Mouse (Mus musculus) heart, embryonic 16.5 days (tissue): ENCODE data around the gene Commd4. TPM values are rescaled to one million over a fixed set of nuclear protein-coding genes. Genes with fewer than 3 reads are reported as not detected.

ENCODE experiments used
- ATAC-seq: fragments of 200-750 bp; cut with Nextera tagmentation; replicated peaks from 2 replicates; pipeline ENCODE4 v1.8.0; 2017; ENCODE audit warnings: moderate number of reproducible peaks; ENCODE audit not compliant: insufficient read depth, low FRiP score; ENCODE audit errors: extremely low read depth
- H3K27ac ChIP-seq: fragments of 300-500 bp; sonication (generic); 2 replicates; pipeline ENCODE4 v1.5.1; 2014; ENCODE audit warnings: mild to moderate bottlenecking, low read length, control low read depth, moderate library complexity
- H3K27me3 ChIP-seq: fragments of 300-500 bp; sonication (generic); 2 replicates; pipeline ENCODE4 v1.6.1; 2014; ENCODE audit warnings: low read length, mixed read lengths; ENCODE audit not compliant: control insufficient read depth, insufficient read depth
- H3K36me3 ChIP-seq: fragments of 300-500 bp; sonication (generic); 2 replicates; pipeline ENCODE4 v1.6.1; 2014; ENCODE audit not compliant: control insufficient read depth, insufficient read depth
- H3K4me1 ChIP-seq: fragments of 300-500 bp; sonication (generic); 2 replicates; pipeline ENCODE4 v1.6.1; 2014; ENCODE audit warnings: low read length, mixed read lengths; ENCODE audit not compliant: control insufficient read depth, insufficient read depth
- H3K4me2 ChIP-seq: fragments of 300-500 bp; sonication (generic); 2 replicates; pipeline ENCODE4 v1.6.1; 2014; ENCODE audit warnings: low read depth, mild to moderate bottlenecking, control low read depth, low read length
- H3K4me3 ChIP-seq: fragments of 300-500 bp; sonication (generic); 2 replicates; pipeline ENCODE4 v1.5.1; 2014; ENCODE audit warnings: mild to moderate bottlenecking, control low read depth, low read length
- H3K9ac ChIP-seq: fragments of 300-500 bp; sonication (generic); 2 replicates; pipeline ENCODE4 v1.6.1; 2014; ENCODE audit warnings: low read length, control low read depth
- H3K9me3 ChIP-seq: fragments of 300-500 bp; sonication (generic); replicated peaks from 2 replicates; pipeline ENCODE4 v1.6.1; 2016; ENCODE audit warnings: low read length; ENCODE audit not compliant: control insufficient read depth
- WGBS: fragments of 180-500 bp; shearing (Covaris S2); extraction: QIAGEN DNeasy Blood & Tissue Kit; methylation state at CpG from one replicate; pipeline ENCODE4 v1.1.7; 2014; 5-methylcytosine and 5-hydroxymethylcytosine counted together
- polyA plus RNA-seq: library from polyadenylated mRNA; unstranded; fragments of >200 nt; fragmentation: Nextera tagmentation; extraction: Ambion mirVana; gene quantifications from 2 replicates; pipeline ENCODE4 v1.2.1, GENCODE M21; 2015

The Commd4 gene
- polyA plus RNA-seq, 1 experiment from 2014 or later: 70.7 TPM

DNA sequence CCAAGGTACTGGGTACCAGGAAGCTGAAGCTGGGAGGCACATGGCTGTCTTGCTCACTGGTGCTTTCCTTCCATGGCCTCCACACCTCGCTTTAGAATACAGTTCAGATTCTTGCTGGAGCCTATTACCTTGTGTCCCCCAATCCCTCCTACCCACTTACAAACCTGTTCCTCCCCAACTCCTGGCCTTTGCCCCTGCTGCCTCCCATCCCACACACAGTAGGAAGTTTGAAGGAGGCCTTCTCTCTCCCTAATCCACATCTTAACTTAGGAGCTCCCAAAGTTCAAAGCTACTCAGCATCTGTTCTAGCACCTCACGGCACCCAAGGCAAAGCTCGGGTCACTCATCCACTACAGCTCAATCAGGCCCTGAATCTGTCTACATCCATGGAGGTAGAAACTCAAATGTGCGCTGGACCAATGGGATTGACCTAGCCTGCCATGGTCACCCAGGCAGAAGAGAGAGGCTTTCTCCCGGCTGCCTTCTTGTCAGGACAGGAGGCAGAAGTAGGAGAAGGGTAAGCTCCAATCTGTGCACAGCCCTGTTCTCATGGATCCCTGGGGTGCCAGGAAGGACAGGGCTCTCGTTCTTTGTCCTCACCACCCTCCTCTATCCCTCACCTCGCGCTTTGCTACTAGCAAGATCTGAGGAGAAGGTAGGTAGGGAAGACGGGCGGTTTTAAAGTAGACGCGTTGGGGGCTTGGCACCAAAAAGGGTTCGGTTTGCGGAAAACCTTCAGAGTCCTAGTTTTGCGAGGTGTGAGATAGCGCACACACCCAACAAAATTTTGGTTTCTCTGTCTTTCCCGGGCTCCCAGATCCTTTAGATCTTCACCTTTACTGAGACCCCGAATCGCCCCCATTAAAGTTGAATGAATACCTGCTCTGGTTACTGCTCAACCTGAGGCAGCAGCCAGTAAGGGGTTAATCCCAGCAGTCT is 10.7 kb downstream of the Commd4 start:
- no peak for ATAC-seq
- Histone ChIP-seq H3K4me3 (peak overlapping the region; percentile 60), H3K9ac (peak overlapping the region; percentile 81), H3K27me3 (no peaks in the 10 kb centered on the region), H3K36me3 (peaks cover under 1% of the 10 kb centered on the region; the same call in 1 of the 2 replicates), H3K4me2 (peak overlapping the region; percentile 72), H3K9me3 (no peaks in the 10 kb centered on the region), H3K4me1 (peaks cover 10% of the 10 kb centered on the region), H3K27ac (peak overlapping the region; percentile 91)
- WGBS: 7% methylated on average over 19 of the region's 19 CpGs

DNA sequence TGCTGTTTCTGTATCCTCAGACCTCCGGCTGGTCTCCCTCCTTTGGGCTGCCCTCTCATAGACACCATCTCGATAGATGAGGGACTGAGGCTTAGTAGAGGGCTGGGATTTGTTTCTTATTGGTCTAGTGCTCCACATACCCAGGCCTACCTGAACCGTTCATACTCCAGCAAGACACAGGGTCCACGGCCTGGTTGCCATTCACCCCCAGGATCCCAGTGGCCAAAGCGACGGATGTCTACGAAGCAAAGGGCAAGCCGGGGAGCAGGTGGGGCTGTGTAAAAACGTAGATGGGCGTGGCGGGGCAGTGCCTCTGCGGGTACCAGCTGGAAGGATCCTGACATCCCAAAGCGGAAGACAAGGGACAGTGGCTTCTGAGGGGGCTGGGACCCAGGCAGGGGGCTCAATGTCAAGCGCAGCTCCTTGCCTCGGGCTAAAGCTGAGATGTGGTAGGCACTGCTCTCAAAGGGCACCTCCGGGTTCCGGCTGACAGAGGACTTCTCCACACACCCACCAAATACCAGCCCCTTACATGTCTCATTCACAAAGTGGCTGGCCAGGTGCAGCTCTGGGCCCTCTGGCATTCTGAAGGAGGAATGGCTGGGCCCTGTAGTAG is 11.6 kb downstream of the Commd4 start:
- H3K27me3 ChIP-seq: no peaks in the 10 kb centered on the region
- 85% methylated on average over 17 of the region's 17 CpGs for WGBS
- ATAC-seq: no peak
- H3K36me3 ChIP-seq: peaks cover 3% of the 10 kb centered on the region
- no peak overlapping the region for H3K4me2 ChIP-seq
- H3K4me1 ChIP-seq: peaks cover 10% of the 10 kb centered on the region
- no peaks in the 10 kb centered on the region for H3K9me3 ChIP-seq
- H3K9ac ChIP-seq: no peak overlapping the region
- H3K4me3 ChIP-seq: no peak overlapping the region
- H3K27ac ChIP-seq: no peak overlapping the region

GRCm38 (mm10) chr9:57144830-57145229 is 13.3 kb downstream of the Commd4 start:
- H3K9me3 ChIP-seq: no peaks in the 10 kb centered on the region
- 88% methylated on average over 8 of the region's 8 CpGs for WGBS
- H3K4me3 ChIP-seq: no peak overlapping the region
- no peak overlapping the region for H3K9ac ChIP-seq
- no peak for ATAC-seq
- H3K27ac ChIP-seq: no peak overlapping the region
- H3K4me1 ChIP-seq: peaks cover 10% of the 10 kb centered on the region
- H3K36me3 ChIP-seq: peaks cover 12% of the 10 kb centered on the region
- H3K4me2 ChIP-seq: no peak overlapping the region
- no peaks in the 10 kb centered on the region for H3K27me3 ChIP-seq

DNA sequence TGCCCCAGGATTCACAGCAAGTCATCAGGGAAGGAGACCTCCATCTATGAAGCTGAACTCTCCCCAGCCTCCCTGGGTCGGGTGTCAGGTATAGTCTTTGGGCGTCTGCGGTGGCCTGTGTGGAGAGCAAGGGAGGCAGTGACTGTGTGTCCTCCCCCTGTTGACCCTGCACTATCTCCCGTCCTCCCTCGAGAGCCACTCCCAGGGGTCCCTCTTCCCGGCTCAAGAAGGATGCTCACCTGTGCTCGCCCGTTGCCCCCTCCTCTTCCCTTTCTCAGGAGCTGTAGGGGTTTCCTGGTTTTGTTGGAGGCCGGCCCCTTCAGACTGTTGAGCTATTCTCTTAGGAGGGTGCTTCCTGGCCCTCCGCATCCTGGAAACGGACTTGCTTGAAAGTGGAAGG is 14.9 kb downstream of the Commd4 start:
- Histone ChIP-seq H3K4me3 (no peak overlapping the region), H3K9me3 (no peaks in the 10 kb centered on the region), H3K36me3 (peaks cover 18% of the 10 kb centered on the region), H3K27ac (no peak overlapping the region), H3K4me2 (no peak overlapping the region), H3K9ac (no peak overlapping the region), H3K4me1 (peaks cover 5% of the 10 kb centered on the region), H3K27me3 (no peaks in the 10 kb centered on the region)
- no peak for ATAC-seq
- WGBS: 84% methylated on average over 11 of the region's 11 CpGs

DNA sequence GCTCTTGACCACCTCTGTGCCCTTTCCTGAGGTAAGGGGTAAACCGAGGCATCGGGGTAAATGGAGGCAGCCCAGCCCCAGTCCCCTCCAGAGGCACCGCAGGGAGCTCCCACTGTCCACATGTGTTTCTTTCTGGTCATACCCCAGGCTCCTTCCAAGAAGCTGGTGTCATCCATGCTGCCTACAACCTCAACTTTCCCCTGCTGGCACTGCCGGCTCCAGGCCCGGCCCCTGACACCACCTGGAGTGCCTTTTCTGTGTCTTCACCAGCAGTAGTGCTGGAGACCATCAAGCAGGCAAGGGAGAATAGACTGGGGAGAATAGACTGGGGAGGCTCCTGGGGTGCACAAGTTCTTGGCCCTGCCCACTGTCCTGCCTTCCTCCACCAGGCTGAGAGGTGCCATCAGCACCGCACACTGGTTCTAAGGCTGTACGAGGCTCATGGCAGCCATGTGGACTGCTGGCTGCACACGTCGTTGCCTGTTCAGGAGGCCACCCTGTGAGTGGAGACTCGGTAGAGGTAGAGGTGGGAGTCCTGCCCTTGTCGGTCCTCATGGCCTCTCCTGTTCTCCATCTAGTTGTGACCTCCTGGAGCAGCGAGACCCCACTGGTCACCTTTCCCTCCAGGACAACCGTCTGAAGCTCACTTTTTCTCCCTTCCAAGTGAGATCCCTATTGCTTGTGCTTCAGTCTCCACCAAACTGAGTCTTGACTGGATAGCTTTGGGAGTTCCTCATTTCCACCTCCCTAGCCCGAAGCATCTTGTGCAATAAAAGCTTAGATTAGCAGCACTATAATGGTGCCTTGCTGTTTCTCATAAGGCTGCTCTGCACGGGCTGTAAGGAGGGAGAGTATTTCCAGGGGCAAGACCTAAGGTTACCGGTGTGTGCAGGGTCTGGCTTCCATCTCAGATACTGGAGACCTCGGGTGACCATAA is 16.4 kb downstream of the Commd4 start:
- Histone ChIP-seq H3K27me3 (no peaks in the 10 kb centered on the region), H3K4me3 (no peak overlapping the region), H3K9ac (no peak overlapping the region), H3K4me2 (no peak overlapping the region), H3K4me1 (no peaks in the 10 kb centered on the region), H3K27ac (no peak overlapping the region), H3K36me3 (peaks cover 28% of the 10 kb centered on the region), H3K9me3 (no peaks in the 10 kb centered on the region)
- ATAC-seq: no peak
- 79% methylated on average over 17 of the region's 17 CpGs for WGBS

- Histone ChIP-seq H3K27me3 (no peaks in the 10 kb centered on the region), H3K4me2 (no peak overlapping the region), H3K4me3 (no peak overlapping the region), H3K36me3 (peaks cover 28% of the 10 kb centered on the region), H3K9ac (no peak overlapping the region), H3K27ac (no peak overlapping the region), H3K9me3 (no peaks in the 10 kb centered on the region), H3K4me1 (no peaks in the 10 kb centered on the region)
- ATAC-seq: no peak
- WGBS: 90% methylated on average over 5 of the region's 5 CpGs
Measured at GRCm38 (mm10) chr9:57139571-57139970, 18.6 kb downstream of the Commd4 start.

- Histone ChIP-seq H3K9ac (no peak overlapping the region), H3K27ac (no peak overlapping the region), H3K4me3 (no peak overlapping the region), H3K9me3 (no peaks in the 10 kb centered on the region), H3K36me3 (peaks cover 28% of the 10 kb centered on the region), H3K4me1 (no peaks in the 10 kb centered on the region), H3K4me2 (no peak overlapping the region), H3K27me3 (no peaks in the 10 kb centered on the region)
- no peak for ATAC-seq
- 89% methylated on average over 9 of the region's 9 CpGs for WGBS
Measured at GRCm38 (mm10) chr9:57139110-57139509, 19.0 kb downstream of the Commd4 start.

DNA sequence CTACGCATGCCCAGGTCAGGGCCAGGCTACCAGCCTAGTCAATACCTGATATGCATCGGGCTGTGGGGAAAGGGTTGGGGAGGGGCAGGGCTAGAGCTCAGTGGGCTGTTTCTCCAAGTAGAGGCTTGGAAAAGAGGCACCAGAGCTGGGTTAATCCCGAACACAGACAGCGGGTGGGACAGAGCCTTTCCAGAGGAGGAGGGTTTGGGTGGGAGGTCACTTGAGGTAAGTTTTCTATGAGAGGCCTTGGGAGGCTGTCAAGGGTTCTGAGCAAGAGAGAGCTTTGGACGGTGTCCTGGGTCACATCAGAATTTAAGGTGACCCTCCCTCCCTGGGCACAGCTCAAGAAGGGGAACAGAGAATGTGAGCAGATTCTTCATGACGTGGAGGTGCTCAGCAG is 19.6 kb downstream of the Commd4 start:
- Histone ChIP-seq H3K4me2 (no peak overlapping the region), H3K9ac (no peak overlapping the region), H3K9me3 (no peaks in the 10 kb centered on the region), H3K36me3 (peaks cover 28% of the 10 kb centered on the region), H3K4me1 (no peaks in the 10 kb centered on the region), H3K4me3 (no peak overlapping the region), H3K27ac (no peak overlapping the region), H3K27me3 (no peaks in the 10 kb centered on the region)
- ATAC-seq: no peak
- 90% methylated on average over 6 of the region's 6 CpGs for WGBS
